Mouse (Mus musculus) heart, embryonic 10.5 days (tissue): ENCODE measurements around the gene Arhgap45. TPM values are rescaled to one million over a fixed set of nuclear protein-coding genes. Genes with fewer than 3 reads are reported as not detected.

Experiments used
- DNase-seq: peaks from one replicate; pipeline ENCODE4 v3.0.0-alpha.2; 2017; ENCODE audit warnings: low spot score
- H3K27ac ChIP-seq: fragments of 300-500 bp; sonication (generic); 2 replicates; pipeline ENCODE4 v1.5.1; 2016; ENCODE audit warnings: mild to moderate bottlenecking
- H3K27me3 ChIP-seq: fragments of 300-500 bp; sonication (generic); 2 replicates; pipeline ENCODE4 v1.6.1; 2016; ENCODE audit warnings: mild to moderate bottlenecking; ENCODE audit not compliant: poor library complexity, insufficient read depth, severe bottlenecking
- H3K36me3 ChIP-seq: fragments of 300-500 bp; sonication (generic); 2 replicates; pipeline ENCODE4 v1.6.1; 2016; ENCODE audit warnings: mild to moderate bottlenecking, moderate library complexity
- H3K4me1 ChIP-seq: fragments of 300-500 bp; sonication (generic); 2 replicates; pipeline ENCODE4 v1.6.1; 2016; ENCODE audit warnings: mild to moderate bottlenecking
- H3K4me3 ChIP-seq: fragments of 300-500 bp; sonication (generic); 2 replicates; pipeline ENCODE4 v1.5.1; 2016; ENCODE audit warnings: mild to moderate bottlenecking, moderate library complexity
- H3K9me3 ChIP-seq: fragments of 300-500 bp; sonication (generic); 2 replicates; pipeline ENCODE4 v1.6.1; 2016; ENCODE audit warnings: mild to moderate bottlenecking, moderate library complexity
- WGBS: fragments of 180-500 bp; shearing (Covaris S2); methylation state at CpG from one replicate; pipeline ENCODE4 v1.1.7; 2016; 5-methylcytosine and 5-hydroxymethylcytosine counted together
- polyA plus RNA-seq: library from polyadenylated mRNA; unstranded; fragments of >200 nt; fragmentation: Nextera tagmentation; extraction: Ambion mirVana; gene quantifications from 2 replicates; pipeline ENCODE4 v1.2.1, GENCODE M21; 2016

Arhgap45 gene
- polyA plus RNA-seq, 1 experiment from 2014 or later, result 16.7 TPM

DNA sequence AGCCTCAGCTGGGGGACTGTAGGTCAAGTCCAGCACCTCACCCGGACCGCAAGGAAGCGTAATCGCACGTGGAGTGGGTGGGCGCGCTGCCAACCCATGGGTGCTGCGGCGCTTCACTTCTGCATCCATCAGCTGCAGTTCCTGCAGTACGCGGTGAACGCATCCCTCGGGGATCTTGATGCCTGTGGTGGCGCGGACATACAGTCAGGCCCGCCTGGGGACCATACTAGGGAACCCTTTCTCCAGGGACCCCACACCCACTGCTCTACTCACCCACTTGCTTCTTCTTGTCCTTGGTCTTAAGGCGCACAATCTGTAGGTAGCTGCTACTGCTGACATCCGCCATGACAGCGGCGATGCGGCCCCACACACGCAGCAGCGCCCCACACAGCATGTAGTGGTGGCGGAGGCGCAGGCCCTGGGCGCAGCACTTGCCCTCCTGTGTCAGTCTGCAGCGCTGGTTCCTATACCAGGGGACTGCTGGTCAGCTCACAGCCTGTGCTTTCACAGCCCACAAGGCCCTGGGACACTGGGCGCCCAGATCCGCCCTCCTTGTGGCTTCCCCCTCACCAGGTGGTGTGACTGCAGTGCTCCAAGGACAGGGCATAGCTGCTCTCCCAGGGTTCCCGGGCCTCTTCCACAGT, 41.4 kb downstream of the Arhgap45 start:
- no peaks in the 10 kb centered on the region for H3K27me3 ChIP-seq
- H3K4me3 ChIP-seq, result 0 out of 2 replicates have a peak overlapping the region, but pooled peaks have one; percentile 5
- H3K9me3 ChIP-seq, result no peaks in the 10 kb centered on the region
- peak overlapping the region; percentile 44; the same call in 1 of the 2 replicates for H3K27ac ChIP-seq
- peaks cover 35% of the 10 kb centered on the region for H3K4me1 ChIP-seq
- no peak for DNase-seq
- peaks cover 74% of the 10 kb centered on the region for H3K36me3 ChIP-seq
- 74% methylated on average over 30 of the region's 30 CpGs for WGBS

DNA sequence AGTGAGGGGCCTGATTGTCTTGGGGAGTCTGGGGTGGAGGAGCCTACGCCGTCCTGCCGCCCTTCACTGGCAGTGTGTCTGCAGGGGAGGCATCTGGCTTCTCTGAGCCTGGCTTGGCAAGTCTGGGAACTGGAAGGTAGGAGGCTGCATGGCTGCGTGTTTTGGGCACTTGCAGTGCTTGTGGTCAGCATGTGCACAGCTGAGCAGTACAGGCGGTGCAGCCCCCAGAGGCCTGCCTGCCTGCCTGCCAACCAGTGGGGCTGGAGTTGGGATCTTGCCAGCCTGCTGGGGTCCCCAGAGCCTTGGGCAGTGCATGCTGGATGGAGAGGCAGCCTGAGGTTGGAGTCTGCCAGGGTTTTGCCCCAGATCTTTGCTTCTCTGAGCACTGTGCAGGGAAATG, 46.7 kb downstream of the Arhgap45 start:
- Histone ChIP-seq H3K27ac (peak overlapping the region; percentile 42), H3K27me3 (no peaks in the 10 kb centered on the region)
- WGBS, result 87% methylated on average over 5 of the region's 5 CpGs

DNA sequence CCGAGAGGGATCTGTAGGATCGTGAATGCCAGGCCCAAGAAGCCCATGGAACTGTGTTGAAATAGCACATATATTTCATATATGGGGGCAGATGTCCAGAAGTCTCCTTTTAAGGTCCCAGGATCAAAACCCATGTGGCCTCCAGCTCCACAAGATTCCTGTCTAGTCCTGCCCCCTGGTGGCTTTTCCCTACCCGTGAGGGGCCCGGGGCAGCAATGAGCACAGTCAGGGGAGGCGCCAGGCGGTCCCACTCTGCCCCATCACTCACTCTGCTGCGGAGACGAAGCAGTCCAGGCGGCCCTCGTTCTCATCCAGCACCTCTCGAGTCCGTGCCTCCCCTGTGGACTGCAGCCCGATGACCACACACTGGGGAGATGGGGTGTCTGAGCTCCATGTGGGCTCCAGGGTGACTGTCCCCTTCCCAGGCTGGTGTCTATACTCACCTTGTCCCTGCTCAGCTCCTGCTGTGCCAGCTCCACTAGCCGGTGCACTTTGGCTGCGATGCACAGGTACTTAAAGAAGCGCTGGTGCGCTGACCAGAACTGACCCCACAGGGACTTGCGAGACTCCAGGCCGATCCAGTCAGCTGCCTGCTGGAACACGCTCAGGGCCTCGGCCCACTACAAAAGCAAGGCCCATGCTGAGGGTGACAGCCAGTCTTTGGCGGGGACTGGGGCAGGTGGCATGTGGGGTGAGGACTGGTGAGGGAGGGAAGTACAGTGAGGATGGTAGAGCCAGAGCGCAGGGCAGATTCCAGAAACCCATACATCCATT, 47.6 kb downstream of the Arhgap45 start:
- Histone ChIP-seq H3K27ac (peak overlapping the region; percentile 42; the same call in 1 of the 2 replicates), H3K9me3 (no peaks in the 10 kb centered on the region), H3K27me3 (no peaks in the 10 kb centered on the region), H3K4me3 (no peak overlapping the region), H3K36me3 (peaks cover 80% of the 10 kb centered on the region), H3K4me1 (0 out of 2 replicates have a peak, but pooled peaks cover 13% of the 10 kb centered on the region)
- WGBS, result 73% methylated on average over 23 of the region's 23 CpGs
- DNase-seq, result no peak

More for the DNA sequence above, 46.7 kb downstream of the Arhgap45 start:
- DNase-seq, result no peak
- H3K4me3 ChIP-seq, result no peak overlapping the region
- H3K9me3 ChIP-seq, result no peaks in the 10 kb centered on the region
- peaks cover 88% of the 10 kb centered on the region for H3K36me3 ChIP-seq
- peaks cover 15% of the 10 kb centered on the region; the same call in 1 of the 2 replicates for H3K4me1 ChIP-seq

DNA sequence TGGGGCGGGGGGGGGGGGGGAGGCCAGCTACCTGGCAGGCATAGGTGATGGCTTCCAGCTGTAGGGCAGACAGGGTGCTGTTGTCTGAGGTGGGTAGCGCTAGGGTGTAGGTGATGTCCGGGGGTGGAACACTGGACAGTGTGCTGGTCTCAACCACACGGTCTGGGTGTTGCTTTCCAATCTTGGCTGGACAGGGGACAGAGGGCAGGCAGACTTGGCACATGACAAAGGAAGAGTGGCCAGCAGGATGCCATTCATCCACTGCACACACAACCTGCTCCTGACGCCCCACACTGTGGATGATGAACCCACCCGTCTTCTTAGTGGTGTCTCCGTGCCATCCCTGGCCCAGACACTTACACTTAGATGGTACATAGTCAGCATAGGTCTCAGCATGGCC, 52.8 kb downstream of the Arhgap45 start:
- peaks cover 42% of the 10 kb centered on the region for H3K36me3 ChIP-seq

DNA sequence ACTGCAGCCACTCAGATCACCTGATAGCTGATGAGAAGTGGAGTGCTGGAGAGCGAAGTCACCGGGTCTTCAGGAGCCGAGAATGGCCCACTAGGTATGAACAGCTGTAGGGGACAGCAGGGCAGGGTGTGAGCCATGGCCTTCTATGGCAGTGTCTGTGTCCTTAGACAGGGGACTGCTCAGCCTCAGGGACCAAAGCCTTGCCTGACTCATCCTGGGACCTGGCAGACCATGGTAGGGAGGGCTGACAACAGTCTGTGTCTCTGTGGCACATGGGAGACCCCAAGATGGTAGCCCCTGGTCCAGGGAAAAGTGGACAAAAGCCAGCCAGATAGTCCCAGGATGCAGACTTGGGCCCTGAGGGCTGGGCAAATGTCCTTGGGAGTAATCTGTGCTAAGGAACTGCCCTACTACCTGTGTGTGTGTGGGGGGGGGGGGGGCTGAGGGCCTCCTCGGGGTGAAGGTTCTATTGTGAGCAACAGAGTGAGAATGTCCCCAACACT, 53.5 kb downstream of the Arhgap45 start:
- Histone ChIP-seq H3K27me3 (no peaks in the 10 kb centered on the region), H3K4me1 (peaks cover 54% of the 10 kb centered on the region), H3K4me3 (no peak overlapping the region), H3K27ac (peak overlapping the region; percentile 85; the same call in 1 of the 2 replicates), H3K36me3 (peaks cover 37% of the 10 kb centered on the region), H3K9me3 (no peaks in the 10 kb centered on the region)
- 86% methylated on average over 4 of the region's 4 CpGs for WGBS
- no peak for DNase-seq

More for the DNA sequence above, 52.8 kb downstream of the Arhgap45 start:
- H3K9me3 ChIP-seq, result no peaks in the 10 kb centered on the region
- 0 out of 2 replicates have a peak overlapping the region, but pooled peaks have one; percentile 85 for H3K27ac ChIP-seq
- H3K4me1 ChIP-seq, result peaks cover 48% of the 10 kb centered on the region
- no peak overlapping the region for H3K4me3 ChIP-seq
- WGBS, result 91% methylated on average over 6 of the region's 7 CpGs
- H3K27me3 ChIP-seq, result no peaks in the 10 kb centered on the region
- no peak for DNase-seq

DNA sequence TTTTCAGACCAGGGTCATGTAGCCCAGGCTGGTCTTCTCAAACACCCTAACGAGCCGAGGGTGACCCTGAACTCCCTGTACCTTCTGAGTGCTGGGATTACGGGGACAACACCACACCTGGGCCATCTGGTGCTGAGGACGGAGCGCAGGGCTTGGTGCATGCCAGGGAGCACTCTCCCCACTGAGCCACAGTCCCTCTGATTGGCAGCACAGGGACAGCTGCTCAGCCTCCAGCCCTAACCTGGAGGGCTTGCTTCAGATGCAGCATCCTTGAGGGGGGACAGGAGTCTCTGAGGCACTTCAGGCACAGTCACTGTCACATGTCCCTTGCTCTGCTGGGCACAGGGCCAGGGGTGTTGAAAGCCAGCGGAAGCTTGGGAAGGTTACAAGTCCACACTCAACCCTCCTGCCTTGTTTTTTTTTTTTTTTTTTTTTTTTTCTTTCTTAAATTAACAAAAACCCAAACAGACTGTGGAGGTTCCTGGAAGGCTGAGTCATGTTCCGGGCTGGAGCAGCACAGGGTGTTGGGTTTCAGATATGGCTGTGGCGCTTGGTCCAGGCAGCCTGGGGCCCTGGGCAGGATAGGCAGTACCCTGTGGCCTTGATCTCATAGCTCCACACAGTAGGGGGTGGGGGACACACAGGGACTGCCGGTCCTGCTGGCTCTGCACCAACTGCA, 54.5 kb downstream of the Arhgap45 start:
- peak; percentile 94 for DNase-seq
- 0 out of 2 replicates have a peak overlapping the region, but pooled peaks have one; percentile 7 for H3K4me3 ChIP-seq
- 54% methylated on average over 9 of the region's 9 CpGs for WGBS
- peak overlapping the region; percentile 85 for H3K27ac ChIP-seq
- no peaks in the 10 kb centered on the region for H3K9me3 ChIP-seq
- H3K36me3 ChIP-seq, result peaks cover 30% of the 10 kb centered on the region
- no peaks in the 10 kb centered on the region for H3K27me3 ChIP-seq
- peaks cover 64% of the 10 kb centered on the region for H3K4me1 ChIP-seq

DNA sequence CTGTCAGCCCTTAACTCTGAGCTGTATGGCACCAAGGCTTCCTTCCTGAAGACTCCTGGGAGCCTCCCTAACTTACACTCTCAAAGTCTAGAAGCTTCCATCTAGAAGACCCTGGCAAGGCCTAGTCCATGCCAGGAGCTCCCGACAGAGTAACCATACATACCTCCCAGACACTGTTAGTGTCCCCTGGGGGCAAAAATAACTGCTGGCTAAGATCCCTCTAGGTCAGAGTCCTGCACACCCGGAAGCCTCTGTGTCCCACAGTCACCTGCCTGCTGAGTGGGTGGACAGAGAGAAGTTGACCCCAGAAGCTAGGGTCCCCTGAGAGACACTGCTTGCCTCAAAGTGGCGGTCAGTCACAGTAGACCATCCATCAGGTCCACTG, 55.1 kb downstream of the Arhgap45 start:
- no peak overlapping the region for H3K4me3 ChIP-seq
- H3K4me1 ChIP-seq, result peaks cover 63% of the 10 kb centered on the region
- WGBS, result 63% methylated on average over 3 of the region's 3 CpGs

DNA sequence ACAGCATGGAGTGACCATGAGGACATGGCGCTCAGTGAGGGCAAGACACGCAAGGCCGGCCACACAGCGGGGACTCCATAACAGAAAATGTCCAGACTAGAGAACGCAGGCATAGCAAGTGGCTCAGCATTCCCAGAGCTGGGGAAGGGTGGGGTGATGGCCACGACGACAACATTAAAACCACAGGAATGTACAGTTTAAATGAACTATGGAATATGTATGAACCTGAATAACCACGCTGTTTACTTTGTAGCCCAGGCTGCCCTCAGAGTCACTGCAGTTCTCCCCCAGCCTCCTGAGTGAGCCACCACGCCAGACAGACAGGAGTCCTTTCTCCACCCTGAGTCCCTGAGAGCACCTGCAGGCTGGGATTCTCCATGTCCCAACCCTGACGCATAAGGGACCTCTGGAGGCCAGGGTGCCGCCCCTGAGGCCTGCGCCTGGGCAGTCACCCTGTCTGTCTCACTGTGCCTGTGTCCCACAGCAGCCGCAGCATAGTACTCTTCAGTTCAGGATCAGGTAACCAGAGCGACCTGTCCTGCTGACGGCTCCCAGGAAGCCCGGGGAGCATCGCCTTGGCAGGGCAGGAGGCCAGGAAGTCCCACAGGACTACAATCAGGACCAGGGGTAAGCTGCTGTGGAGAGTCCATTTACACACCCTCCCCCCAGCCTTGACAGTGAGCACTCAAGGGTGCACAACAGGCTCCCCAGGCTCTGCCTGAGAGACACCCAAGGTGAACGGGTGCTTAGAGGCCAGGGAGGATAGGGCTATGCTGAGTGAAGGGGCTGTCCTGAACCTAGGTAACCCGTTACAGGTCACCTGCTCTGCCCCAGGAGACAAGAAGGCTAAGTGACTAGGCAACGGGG, 56.4 kb downstream of the Arhgap45 start:
- Histone ChIP-seq H3K4me3 (no peak overlapping the region), H3K4me1 (peaks cover 61% of the 10 kb centered on the region), H3K36me3 (peaks cover 22% of the 10 kb centered on the region), H3K27me3 (no peaks in the 10 kb centered on the region), H3K27ac (peak overlapping the region; percentile 85; the same call in 1 of the 2 replicates), H3K9me3 (no peaks in the 10 kb centered on the region)
- WGBS, result 80% methylated on average over 20 of the region's 20 CpGs
- DNase-seq, result no peak

More for the DNA sequence above, 55.1 kb downstream of the Arhgap45 start:
- no peaks in the 10 kb centered on the region for H3K27me3 ChIP-seq
- DNase-seq, result no peak
- H3K36me3 ChIP-seq, result peaks cover 26% of the 10 kb centered on the region
- peak overlapping the region; percentile 85 for H3K27ac ChIP-seq
- no peaks in the 10 kb centered on the region for H3K9me3 ChIP-seq

DNA sequence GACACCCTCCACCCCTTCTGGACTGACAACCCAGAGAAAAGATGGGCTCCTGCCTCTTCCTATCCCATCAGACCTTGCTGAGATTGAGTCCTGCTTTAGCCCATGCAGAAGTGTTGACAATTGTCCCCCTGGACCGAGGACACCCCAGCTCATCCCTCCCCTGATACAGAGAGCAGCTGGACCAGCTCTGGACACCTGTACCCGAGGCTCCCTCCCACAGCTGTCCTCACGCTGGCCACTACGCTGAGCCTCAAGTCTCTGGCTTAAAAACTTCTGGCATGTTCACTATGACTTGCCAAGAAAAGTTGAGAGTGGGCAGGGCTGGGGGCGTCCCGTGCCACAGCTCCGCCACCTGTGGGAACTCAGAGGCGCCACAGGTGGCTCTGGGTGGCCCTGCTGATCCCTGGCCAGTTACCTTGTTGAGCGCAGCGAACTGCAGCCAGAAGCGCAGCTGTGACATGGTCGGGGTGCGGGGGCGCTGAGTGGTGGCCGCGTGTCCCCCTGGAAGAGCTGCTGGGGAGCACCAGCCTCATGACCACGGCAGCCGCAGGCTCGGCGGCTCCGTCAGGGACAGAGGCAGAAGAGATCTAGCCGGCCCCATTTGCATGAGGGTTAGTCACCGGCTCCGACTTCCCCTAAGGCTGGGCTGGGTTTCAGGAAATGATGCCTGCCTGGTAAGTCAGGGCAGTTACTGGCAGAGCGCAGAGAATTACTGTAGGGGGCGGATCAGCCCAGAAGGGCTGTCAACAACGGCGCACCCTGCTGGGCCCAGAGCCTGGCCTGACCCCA, 58.6 kb downstream of the Arhgap45 start:
- peaks cover 30% of the 10 kb centered on the region for H3K36me3 ChIP-seq
- DNase-seq, result no peak
- peak overlapping the region; percentile 45 for H3K4me3 ChIP-seq
- no peaks in the 10 kb centered on the region for H3K9me3 ChIP-seq
- H3K27me3 ChIP-seq, result no peaks in the 10 kb centered on the region
- H3K4me1 ChIP-seq, result peaks cover 57% of the 10 kb centered on the region
- WGBS, result 15% methylated on average over 28 of the region's 28 CpGs
- H3K27ac ChIP-seq, result peak overlapping the region; percentile 62; the same call in 1 of the 2 replicates

DNA sequence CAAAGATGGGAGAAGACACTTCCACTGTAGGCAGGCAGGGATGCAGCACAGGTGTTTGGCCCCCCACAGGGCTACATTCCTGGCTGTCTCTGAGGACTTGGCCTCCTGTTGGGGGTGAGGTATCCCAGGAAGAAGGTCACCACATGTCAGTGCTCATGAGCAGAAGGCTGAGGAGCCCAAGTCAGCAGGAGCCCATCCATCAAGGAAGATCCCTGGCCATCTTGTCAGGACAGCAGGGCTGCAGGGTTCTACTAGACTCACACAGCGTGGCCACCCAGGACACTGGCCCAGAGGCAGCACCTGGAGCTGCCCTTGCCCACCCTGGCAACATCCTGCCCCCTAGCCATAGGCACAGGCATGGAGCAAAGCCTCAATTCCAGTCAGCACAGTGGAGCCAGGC, 59.5 kb downstream of the Arhgap45 start:
- Histone ChIP-seq H3K36me3 (peaks cover 36% of the 10 kb centered on the region), H3K4me3 (no peak overlapping the region), H3K27me3 (no peaks in the 10 kb centered on the region), H3K9me3 (no peaks in the 10 kb centered on the region), H3K27ac (no peak overlapping the region), H3K4me1 (peaks cover 53% of the 10 kb centered on the region)
- 55% methylated on average over 1 of the region's 1 CpGs for WGBS
- DNase-seq, result no peak

DNA sequence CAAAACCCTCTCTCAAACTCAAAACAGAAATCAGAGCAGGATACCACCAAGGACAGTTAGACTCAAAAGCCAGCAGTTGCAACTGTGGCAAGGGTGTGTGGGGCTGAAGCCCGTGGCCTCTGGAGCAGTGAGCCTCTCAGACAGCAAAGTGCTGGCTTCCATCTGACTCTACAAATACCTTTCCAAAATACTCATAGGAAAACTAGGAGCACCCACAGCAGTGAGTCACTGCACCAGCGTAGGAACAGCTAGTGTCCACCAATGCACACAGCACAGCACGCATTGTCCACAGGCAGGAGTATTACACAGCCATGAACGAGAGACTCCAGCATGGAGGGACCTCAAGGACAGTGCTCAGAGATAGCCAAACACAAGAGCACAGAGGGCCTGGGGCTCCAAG, 59.9 kb downstream of the Arhgap45 start:
- no peak for DNase-seq
- H3K27me3 ChIP-seq, result no peaks in the 10 kb centered on the region
- WGBS, result 85% methylated on average over 4 of the region's 4 CpGs
- no peak overlapping the region for H3K4me3 ChIP-seq
- peaks cover 49% of the 10 kb centered on the region for H3K4me1 ChIP-seq
- no peak overlapping the region for H3K27ac ChIP-seq
- H3K36me3 ChIP-seq, result peaks cover 41% of the 10 kb centered on the region
- no peaks in the 10 kb centered on the region for H3K9me3 ChIP-seq
